Mouse (Mus musculus): ENCODE data around the gene Znrf3. TPM values are rescaled to one million over a fixed set of nuclear protein-coding genes. Genes with fewer than 3 reads are reported as not detected.

The Znrf3 gene
- polyA plus RNA-seq, 1 experiment from 2014 or later, result 7.8 TPM

DNA sequence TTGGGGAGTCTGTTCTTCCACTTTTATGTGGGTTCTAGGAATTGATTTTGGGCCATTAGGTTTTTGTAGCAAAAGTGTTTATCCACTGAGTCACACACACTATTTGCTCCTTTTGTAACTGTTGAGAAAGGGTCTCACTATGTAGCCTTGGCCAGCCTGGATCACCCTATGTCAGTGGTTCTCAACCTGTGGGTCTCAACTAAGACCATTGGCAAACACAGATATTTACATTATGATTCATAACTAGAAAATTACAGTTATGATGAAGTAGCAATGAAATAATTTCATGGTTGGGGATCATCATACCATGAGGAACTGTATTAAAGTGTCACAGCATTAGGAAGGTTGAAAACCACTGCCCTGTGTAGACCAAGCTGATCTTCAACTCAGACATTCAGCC, 140.1 kb downstream of the Znrf3 start:
- no peak for DNase-seq
- no peaks in the 10 kb centered on the region for H3K36me3 ChIP-seq (ENCODE audit: control insufficient read depth, insufficient read depth, low read length)
- no peak for ATAC-seq (ENCODE audit: low FRiP score, low TSS enrichment)
- no peaks in the 10 kb centered on the region for H3K4me1 ChIP-seq (ENCODE audit: control insufficient read depth, insufficient read depth, low read length)
- H3K9ac ChIP-seq (replicated peaks; ENCODE audit: low read length), result no peak overlapping the region
- H3K4me3 ChIP-seq (replicated peaks; ENCODE audit: low read depth, low read length), result no peak overlapping the region
- no peaks in the 10 kb centered on the region for H3K27me3 ChIP-seq (ENCODE audit: control insufficient read depth, insufficient read depth, low read length)
- H3K27ac ChIP-seq (replicated peaks; ENCODE audit: low read depth, low read length), result no peak overlapping the region
- H3K9me3 ChIP-seq (ENCODE audit: control insufficient read depth, low read length), result no peaks in the 10 kb centered on the region
- H3K4me2 ChIP-seq (ENCODE audit: low read length), result no peak overlapping the region

DNA sequence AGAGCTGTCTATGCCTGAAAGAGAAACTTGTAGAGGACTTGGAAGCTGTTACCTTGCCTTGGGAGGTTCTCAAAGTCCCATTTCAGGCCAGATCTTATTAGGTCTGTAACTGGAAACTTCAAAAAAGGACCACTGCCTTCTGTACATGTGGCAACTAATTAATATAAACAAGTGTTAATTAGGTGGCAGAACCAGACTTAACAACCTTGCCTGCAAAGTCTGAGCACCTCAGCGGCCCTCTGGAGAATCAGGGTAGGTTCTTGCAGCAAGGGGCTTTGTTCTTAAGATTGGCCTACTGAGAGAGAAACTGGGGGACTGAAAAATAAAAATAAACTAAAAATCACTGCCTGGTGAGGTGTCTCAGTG, 146.7 kb downstream of the Znrf3 start:
- ATAC-seq (ENCODE audit: low FRiP score, low TSS enrichment) (no peak), DNase-seq (no peak)
- no peaks in the 10 kb centered on the region for H3K36me3 ChIP-seq (ENCODE audit: control insufficient read depth, insufficient read depth, low read length)
- no peaks in the 10 kb centered on the region for H3K9me3 ChIP-seq (ENCODE audit: control insufficient read depth, low read length)
- no peak overlapping the region for H3K9ac ChIP-seq (replicated peaks; ENCODE audit: low read length)
- no peak overlapping the region for H3K4me2 ChIP-seq (ENCODE audit: low read length)
- H3K4me3 ChIP-seq (replicated peaks; ENCODE audit: low read depth, low read length), result no peak overlapping the region
- no peaks in the 10 kb centered on the region for H3K27me3 ChIP-seq (ENCODE audit: control insufficient read depth, insufficient read depth, low read length)
- WGBS, result 50% methylated on average over 1 of the region's 1 CpGs
- peaks cover 14% of the 10 kb centered on the region for H3K4me1 ChIP-seq (ENCODE audit: control insufficient read depth, insufficient read depth, low read length)
- no peak overlapping the region for H3K27ac ChIP-seq (replicated peaks; ENCODE audit: low read depth, low read length)

DNA sequence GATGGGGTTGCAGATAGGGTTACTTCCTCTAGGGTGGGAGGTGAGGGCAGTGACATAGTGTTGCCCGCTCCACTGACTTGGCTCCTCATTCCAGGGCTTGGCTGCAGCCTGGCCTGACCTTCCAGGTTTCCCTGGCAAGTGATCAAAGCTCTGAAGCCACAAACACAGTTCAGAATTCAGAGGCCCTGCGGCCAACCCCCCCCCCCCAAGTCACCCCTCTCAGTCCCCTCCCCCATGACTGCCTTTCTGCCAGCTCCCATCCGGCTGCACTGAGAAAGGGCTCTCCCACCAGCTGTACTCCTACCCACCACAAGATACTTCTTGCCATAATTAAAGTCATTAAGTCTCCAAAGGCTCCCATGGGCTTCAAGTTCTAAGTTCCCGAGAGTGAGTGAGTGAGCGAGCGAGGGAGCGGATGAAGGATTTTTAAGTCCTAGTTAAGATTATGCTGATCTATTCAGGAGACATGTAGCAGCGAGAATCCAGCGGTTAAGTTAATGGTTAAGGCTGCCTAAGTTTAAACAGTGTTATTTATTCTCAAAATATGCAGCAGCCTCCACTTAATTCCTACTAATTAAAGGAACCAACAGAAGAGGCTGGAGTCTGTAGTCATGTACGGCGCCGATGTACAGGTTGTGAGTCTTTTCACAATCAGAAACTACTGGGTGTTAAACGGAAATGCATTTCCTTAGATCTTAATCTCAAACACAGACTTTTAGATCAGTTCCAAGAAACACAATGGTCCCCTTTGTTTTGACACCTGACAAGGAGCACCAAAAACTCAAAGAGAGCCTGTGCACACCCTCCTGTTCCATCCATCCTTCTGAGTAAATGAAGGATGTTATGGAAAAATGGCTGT, 147.3 kb downstream of the Znrf3 start:
- H3K27me3 ChIP-seq (ENCODE audit: control insufficient read depth, insufficient read depth, low read length), result no peaks in the 10 kb centered on the region
- 25% methylated on average over 13 of the region's 13 CpGs for WGBS
- 0 out of 2 replicates have a peak overlapping the region, but pooled peaks have one; percentile 8 for H3K4me2 ChIP-seq (ENCODE audit: low read length)

DNA sequence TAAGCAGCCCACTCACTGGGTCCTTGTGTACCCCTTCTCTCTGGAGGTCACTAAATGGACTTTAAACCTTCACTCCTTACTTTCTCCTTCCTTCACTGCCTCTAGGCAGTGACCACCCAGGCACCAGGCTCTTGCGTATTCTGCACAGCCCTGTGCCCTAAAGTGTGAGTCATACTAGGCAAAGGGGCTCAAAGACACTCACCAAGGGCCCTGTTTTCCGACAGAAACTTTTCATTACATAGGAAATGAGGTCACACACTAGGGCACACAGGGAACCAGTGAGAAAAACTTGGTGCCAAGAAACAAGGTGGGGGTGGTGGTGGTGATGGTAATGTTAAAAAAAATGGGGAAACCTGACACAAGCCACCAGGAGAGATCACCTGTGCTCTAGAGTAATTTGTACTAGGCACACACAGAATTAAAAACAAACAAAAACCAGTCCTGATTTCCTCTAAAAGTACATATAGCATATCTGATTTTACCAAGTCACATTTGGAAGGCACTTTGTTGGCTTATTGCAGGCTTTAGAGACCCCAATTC, 148.0 kb downstream of the Znrf3 start:
- 69% methylated on average over 2 of the region's 2 CpGs for WGBS
- Histone ChIP-seq H3K9ac (replicated peaks; ENCODE audit: low read length) (no peak overlapping the region), H3K4me2 (ENCODE audit: low read length) (no peak overlapping the region), H3K36me3 (ENCODE audit: control insufficient read depth, insufficient read depth, low read length) (no peaks in the 10 kb centered on the region), H3K4me1 (ENCODE audit: control insufficient read depth, insufficient read depth, low read length) (peaks cover 14% of the 10 kb centered on the region), H3K4me3 (replicated peaks; ENCODE audit: low read depth, low read length) (no peak overlapping the region), H3K9me3 (ENCODE audit: control insufficient read depth, low read length) (no peaks in the 10 kb centered on the region), H3K27ac (replicated peaks; ENCODE audit: low read depth, low read length) (no peak overlapping the region), H3K27me3 (ENCODE audit: control insufficient read depth, insufficient read depth, low read length) (no peaks in the 10 kb centered on the region)
- ATAC-seq (ENCODE audit: low FRiP score, low TSS enrichment) (no peak), DNase-seq (no peak)

More for the DNA sequence above, 147.3 kb downstream of the Znrf3 start:
- H3K9me3 ChIP-seq (ENCODE audit: control insufficient read depth, low read length), result no peaks in the 10 kb centered on the region
- no peak for ATAC-seq (ENCODE audit: low FRiP score, low TSS enrichment)
- 0 out of 2 replicates have a peak overlapping the region, but pooled peaks have one; percentile 22 for H3K27ac ChIP-seq (replicated peaks; ENCODE audit: low read depth, low read length)
- no peak overlapping the region for H3K9ac ChIP-seq (replicated peaks; ENCODE audit: low read length)
- no peak overlapping the region for H3K4me3 ChIP-seq (replicated peaks; ENCODE audit: low read depth, low read length)
- DNase-seq, result peak; percentile 64
- H3K36me3 ChIP-seq (ENCODE audit: control insufficient read depth, insufficient read depth, low read length), result no peaks in the 10 kb centered on the region
- peaks cover 14% of the 10 kb centered on the region for H3K4me1 ChIP-seq (ENCODE audit: control insufficient read depth, insufficient read depth, low read length)

DNA sequence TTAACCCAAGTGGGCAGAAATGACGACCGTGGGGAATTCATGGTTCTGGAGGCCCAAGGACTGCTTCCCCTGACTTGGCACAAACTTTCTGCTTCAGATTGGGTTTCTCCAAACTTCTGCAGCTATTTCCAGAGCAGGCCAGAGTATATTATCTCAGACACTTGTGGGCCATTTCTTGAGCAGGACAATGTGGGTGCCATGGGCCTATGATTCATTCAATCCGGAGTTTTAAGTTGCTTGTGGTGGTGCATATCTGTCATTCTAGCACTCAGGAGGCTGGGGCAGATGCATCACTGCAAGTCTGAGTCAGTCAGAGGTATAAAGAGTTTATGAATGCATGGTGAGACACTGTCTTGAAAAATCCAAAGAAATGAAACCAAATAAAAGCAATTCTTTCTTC, 149.8 kb downstream of the Znrf3 start:
- no peak for DNase-seq
- no peak for ATAC-seq (ENCODE audit: low FRiP score, low TSS enrichment)
- 87% methylated on average over 3 of the region's 3 CpGs for WGBS

DNA sequence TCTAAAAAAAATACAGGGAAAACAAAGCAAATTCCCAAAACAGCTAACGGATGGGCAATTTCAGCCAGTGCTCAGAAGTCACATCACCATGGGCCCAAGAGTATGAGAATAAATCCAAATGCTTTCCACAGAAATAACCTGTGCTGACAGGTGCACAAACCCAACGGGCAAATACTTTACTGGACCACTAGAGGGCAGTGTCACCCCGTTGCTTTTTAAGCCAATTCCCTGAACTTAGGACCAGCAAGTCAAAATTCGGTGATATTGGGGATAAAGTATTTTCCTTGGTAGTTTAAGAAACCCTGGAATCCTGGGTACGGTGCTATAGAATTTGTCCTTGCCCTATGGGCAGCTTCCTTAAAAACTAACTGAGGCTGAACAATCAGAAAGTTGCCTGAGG, 154.0 kb downstream of the Znrf3 start:
- Histone ChIP-seq H3K9ac (replicated peaks; ENCODE audit: low read length) (no peak overlapping the region), H3K27ac (replicated peaks; ENCODE audit: low read depth, low read length) (no peak overlapping the region), H3K4me2 (ENCODE audit: low read length) (no peak overlapping the region), H3K27me3 (ENCODE audit: control insufficient read depth, insufficient read depth, low read length) (no peaks in the 10 kb centered on the region), H3K36me3 (ENCODE audit: control insufficient read depth, insufficient read depth, low read length) (peaks cover 18% of the 10 kb centered on the region), H3K9me3 (ENCODE audit: control insufficient read depth, low read length) (no peaks in the 10 kb centered on the region), H3K4me3 (replicated peaks; ENCODE audit: low read depth, low read length) (no peak overlapping the region), H3K4me1 (ENCODE audit: control insufficient read depth, insufficient read depth, low read length) (no peaks in the 10 kb centered on the region)
- ATAC-seq (ENCODE audit: low FRiP score, low TSS enrichment), result no peak
- DNase-seq, result peak; percentile 89
- 16% methylated on average over 5 of the region's 5 CpGs for WGBS

More for the DNA sequence above, 149.8 kb downstream of the Znrf3 start:
- H3K27me3 ChIP-seq (ENCODE audit: control insufficient read depth, insufficient read depth, low read length), result no peaks in the 10 kb centered on the region
- no peak overlapping the region for H3K9ac ChIP-seq (replicated peaks; ENCODE audit: low read length)
- no peaks in the 10 kb centered on the region for H3K9me3 ChIP-seq (ENCODE audit: control insufficient read depth, low read length)
- H3K27ac ChIP-seq (replicated peaks; ENCODE audit: low read depth, low read length), result no peak overlapping the region
- H3K4me1 ChIP-seq (ENCODE audit: control insufficient read depth, insufficient read depth, low read length), result peaks cover 14% of the 10 kb centered on the region
- no peaks in the 10 kb centered on the region for H3K36me3 ChIP-seq (ENCODE audit: control insufficient read depth, insufficient read depth, low read length)
- H3K4me3 ChIP-seq (replicated peaks; ENCODE audit: low read depth, low read length), result no peak overlapping the region
- H3K4me2 ChIP-seq (ENCODE audit: low read length), result no peak overlapping the region

DNA sequence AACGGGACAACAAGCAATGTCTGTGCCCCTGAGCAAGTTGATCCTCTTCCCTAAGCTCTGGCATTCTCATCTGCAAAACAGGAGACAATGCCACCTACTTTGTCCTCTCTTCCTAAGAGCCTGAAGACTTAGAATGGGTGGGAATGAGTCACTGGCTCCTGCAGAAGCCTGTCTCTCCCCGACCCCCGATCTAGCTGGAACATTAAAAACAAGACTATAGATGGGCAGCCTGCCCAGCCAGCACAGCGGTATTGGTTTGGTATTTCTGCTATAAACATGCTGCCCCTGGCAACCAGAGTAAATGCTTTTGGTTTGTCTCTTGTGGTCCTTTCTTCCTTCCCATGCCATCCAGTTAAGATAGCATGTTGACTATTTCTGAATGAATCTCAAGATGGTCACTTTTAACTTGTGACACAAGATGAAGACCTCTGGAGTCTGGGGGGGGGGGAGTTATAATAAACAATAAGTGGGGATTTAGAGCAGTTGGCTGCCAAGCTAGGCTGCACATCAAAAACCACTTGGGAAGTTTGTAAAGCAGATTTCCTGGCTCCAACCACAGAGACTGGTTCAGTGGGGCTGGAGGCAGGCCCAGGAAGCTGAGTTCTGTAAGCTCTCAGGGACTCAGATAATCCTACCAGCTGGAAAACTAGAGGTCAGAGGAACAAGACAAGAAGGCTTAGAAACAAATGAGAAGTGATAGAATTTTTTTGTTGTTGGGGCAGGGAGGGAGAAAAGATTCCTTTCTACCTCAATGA, 154.6 kb downstream of the Znrf3 start:
- Histone ChIP-seq H3K36me3 (ENCODE audit: control insufficient read depth, insufficient read depth, low read length) (peaks cover 19% of the 10 kb centered on the region), H3K4me1 (ENCODE audit: control insufficient read depth, insufficient read depth, low read length) (no peaks in the 10 kb centered on the region), H3K4me2 (ENCODE audit: low read length) (no peak overlapping the region), H3K4me3 (replicated peaks; ENCODE audit: low read depth, low read length) (no peak overlapping the region), H3K9ac (replicated peaks; ENCODE audit: low read length) (no peak overlapping the region), H3K9me3 (ENCODE audit: control insufficient read depth, low read length) (no peaks in the 10 kb centered on the region), H3K27me3 (ENCODE audit: control insufficient read depth, insufficient read depth, low read length) (no peaks in the 10 kb centered on the region), H3K27ac (replicated peaks; ENCODE audit: low read depth, low read length) (no peak overlapping the region)
- 66% methylated on average over 4 of the region's 4 CpGs for WGBS
- no peak for ATAC-seq (ENCODE audit: low FRiP score, low TSS enrichment)
- peak; percentile 37 for DNase-seq

DNA sequence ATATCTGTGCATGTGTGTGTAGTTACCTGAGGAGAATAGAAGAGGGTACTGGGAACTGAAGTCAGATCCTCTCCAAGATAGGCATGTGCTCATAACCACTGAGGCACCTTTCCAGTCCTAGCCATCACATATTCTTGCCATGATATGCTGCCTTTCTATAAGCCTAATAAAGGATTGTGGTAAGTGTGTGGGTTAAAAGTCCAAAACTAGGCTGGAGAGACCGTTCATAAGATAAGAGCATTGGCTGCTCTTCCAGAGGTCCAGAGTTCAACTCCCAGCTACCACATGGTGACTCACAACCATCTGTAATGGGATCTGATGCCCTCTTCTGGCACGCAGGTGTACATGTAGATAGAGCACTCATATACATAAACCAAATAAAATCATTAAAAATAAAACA, 160.7 kb downstream of the Znrf3 start:
- ATAC-seq (ENCODE audit: low FRiP score, low TSS enrichment) (no peak), DNase-seq (no peak)
- Histone ChIP-seq H3K4me3 (replicated peaks; ENCODE audit: low read depth, low read length) (no peak overlapping the region), H3K27ac (replicated peaks; ENCODE audit: low read depth, low read length) (no peak overlapping the region), H3K27me3 (ENCODE audit: control insufficient read depth, insufficient read depth, low read length) (no peaks in the 10 kb centered on the region), H3K9ac (replicated peaks; ENCODE audit: low read length) (no peak overlapping the region), H3K9me3 (ENCODE audit: control insufficient read depth, low read length) (no peaks in the 10 kb centered on the region), H3K4me1 (ENCODE audit: control insufficient read depth, insufficient read depth, low read length) (no peaks in the 10 kb centered on the region), H3K36me3 (ENCODE audit: control insufficient read depth, insufficient read depth, low read length) (peaks cover 44% of the 10 kb centered on the region), H3K4me2 (ENCODE audit: low read length) (no peak overlapping the region)
- 95% methylated on average over 2 of the region's 2 CpGs for WGBS

All from midbrain, embryonic 14.5 days (tissue).